Mouse (Mus musculus) spleen, adult 2 months (tissue): ENCODE measurements around the gene Parp16. TPM values are rescaled to one million over a fixed set of nuclear protein-coding genes. Genes with fewer than 3 reads are reported as not detected.
"Not testable (repeated sequence)": the region's sequence is repeated elsewhere in the genome, so short reads cannot be mapped to it uniquely, and the experiment has no call there.

ENCODE experiments used
- DNase-seq, 2 experiments: peaks; one replicate each; pipeline versions ENCODE4 v3.0.0 to v3.0.0-alpha.2; 2012 to 2021; ENCODE audit warnings: low spot score in 2 of 2, low read depth in 1 of 2
- H3K27ac ChIP-seq: fragments of 200-500 bp; 2 replicates; pipeline ENCODE4 v1.5.1; 2012; ENCODE audit warnings: low read length, inconsistent platforms; ENCODE audit not compliant: insufficient read depth
- H3K27me3 ChIP-seq: fragments of 200-500 bp; 2 replicates; pipeline ENCODE4 v1.6.1; 2012; ENCODE audit warnings: mild to moderate bottlenecking, moderate library complexity, low read length, inconsistent platforms; ENCODE audit not compliant: control insufficient read depth, insufficient read depth
- H3K36me3 ChIP-seq: fragments of 200-500 bp; 2 replicates; pipeline ENCODE4 v1.6.1; 2012; ENCODE audit warnings: mild to moderate bottlenecking, low read length, inconsistent platforms; ENCODE audit not compliant: control insufficient read depth, insufficient read depth
- H3K4me1 ChIP-seq: fragments of 200-500 bp; 2 replicates; pipeline ENCODE4 v1.6.1; 2011; ENCODE audit warnings: inconsistent platforms; ENCODE audit not compliant: control insufficient read depth, insufficient read depth, insufficient read length
- H3K4me3 ChIP-seq: fragments of 200-500 bp; 2 replicates; pipeline ENCODE4 v1.5.1; 2011; ENCODE audit warnings: mild to moderate bottlenecking, inconsistent platforms; ENCODE audit not compliant: insufficient read depth, insufficient read length; ENCODE audit errors: extremely low read depth
- CTCF ChIP-seq: fragments of 200-500 bp; IDR thresholded peaks from 2 replicates; pipeline ENCODE4 v1.5.1; 2011; ENCODE audit warnings: mild to moderate bottlenecking, inconsistent platforms; ENCODE audit not compliant: insufficient read depth, insufficient read length, insufficient replicate concordance; ENCODE audit errors: extremely low read depth
- POLR2A ChIP-seq: fragments of 200-500 bp; IDR thresholded peaks from 2 replicates; pipeline ENCODE4 v1.6.1; 2011; ENCODE audit warnings: low read depth, low read length, inconsistent platforms
- WGBS: fragments of 180-500 bp; shearing (Covaris S2); methylation state at CpG from one replicate; pipeline ENCODE4 v1.1.7; 2018; 5-methylcytosine and 5-hydroxymethylcytosine counted together
- polyA plus RNA-seq: library from polyadenylated mRNA; depleted of rRNA; stranded (reverse); fragments of >200 nt; gene quantifications from 2 replicates; pipeline ENCODE4 v1.2.3, GENCODE M21; 2012

Gene Parp16
- polyA plus RNA-seq, 1 experiment = 7.4 TPM

- no peak overlapping the region for H3K4me3 ChIP-seq
- no peak overlapping the region for H3K27ac ChIP-seq
- DNase-seq = no peak
- H3K27me3 ChIP-seq = no peaks in the 10 kb centered on the region
- WGBS = 51% methylated on average over 1 of the region's 1 CpGs
- peaks cover 9% of the 10 kb centered on the region; the same call in 1 of the 2 replicates for H3K4me1 ChIP-seq
- no peaks in the 10 kb centered on the region for H3K36me3 ChIP-seq
- no peak for TF ChIP-seq CTCF
- no peak for TF ChIP-seq POLR2A
Observed at GRCm38 (mm10) chr9:65200606-65201005, 5.5 kb downstream of the Parp16 start.

- H3K36me3 ChIP-seq = no peaks in the 10 kb centered on the region
- H3K27ac ChIP-seq = no peak overlapping the region
- H3K4me3 ChIP-seq = no peak overlapping the region
- no peak for TF ChIP-seq CTCF
- no peak for TF ChIP-seq POLR2A
- no peaks in the 10 kb centered on the region for H3K27me3 ChIP-seq
- 56% methylated on average over 3 of the region's 3 CpGs for WGBS
- peaks cover 6% of the 10 kb centered on the region; the same call in 1 of the 2 replicates for H3K4me1 ChIP-seq
- DNase-seq = no peak
Observed at GRCm38 (mm10) chr9:65201021-65201380, 5.8 kb downstream of the Parp16 start.

GRCm38 (mm10) chr9:65201381-65202164 lies 6.4 kb downstream of the Parp16 start:
- TF ChIP-seq CTCF = no peak
- TF ChIP-seq POLR2A = no peak; the same call in 1 of the 2 replicates
- WGBS = 2% methylated on average over 18 of the region's 18 CpGs
- Histone ChIP-seq H3K36me3 (no peaks in the 10 kb centered on the region), H3K4me3 (peak overlapping the region; percentile 72), H3K27me3 (no peaks in the 10 kb centered on the region), H3K4me1 (peaks cover 5% of the 10 kb centered on the region; the same call in 1 of the 2 replicates), H3K27ac (peak overlapping the region; percentile 93)
- DNase-seq = peak; percentile 71 to 86

- WGBS = 18% methylated on average over 11 of the region's 11 CpGs
- TF ChIP-seq POLR2A = no peak
- TF ChIP-seq CTCF = no peak
- DNase-seq = no peak
- H3K4me3 ChIP-seq = peak overlapping the region; percentile 72
- 0 out of 2 replicates have a peak, but pooled peaks cover 2% of the 10 kb centered on the region for H3K4me1 ChIP-seq
- no peaks in the 10 kb centered on the region for H3K27me3 ChIP-seq
- H3K36me3 ChIP-seq = no peaks in the 10 kb centered on the region
- peak overlapping the region; percentile 93 for H3K27ac ChIP-seq
Observed at GRCm38 (mm10) chr9:65202165-65202754, 7.1 kb downstream of the Parp16 start.

GRCm38 (mm10) chr9:65205049-65205815 lies 10.1 kb downstream of the Parp16 start:
- no peaks in the 10 kb centered on the region for H3K36me3 ChIP-seq
- WGBS = 58% methylated on average over 11 of the region's 11 CpGs
- H3K27ac ChIP-seq = no peak overlapping the region
- 0 out of 2 replicates have a peak, but pooled peaks cover 2% of the 10 kb centered on the region for H3K4me1 ChIP-seq
- TF ChIP-seq POLR2A = no peak
- TF ChIP-seq CTCF = no peak
- no peaks in the 10 kb centered on the region for H3K27me3 ChIP-seq
- no peak for DNase-seq
- no peak overlapping the region for H3K4me3 ChIP-seq

- H3K27ac ChIP-seq, H3K4me3 ChIP-seq, H3K4me1 ChIP-seq, H3K36me3 ChIP-seq, DNase-seq, H3K27me3 ChIP-seq: not testable (repeated sequence)
- WGBS = 90% methylated on average over 9 of the region's 9 CpGs
Observed at GRCm38 (mm10) chr9:65207041-65207815, 12.1 kb downstream of the Parp16 start.
